Mouse (Mus musculus) kidney, adult 18-20 months (tissue): ENCODE measurements around the gene Usp2.

Experiments
- DNase-seq: peaks from one replicate; pipeline ENCODE4 v3.0.0; 2021

The Usp2 gene

GRCm38 (mm10) chr9:44066785-44067225, at the start of gene Usp2:
Gene Usp2 (plus strand): TSS chr9:44067021.
- DNase-seq: peak; percentile 100

- DNase-seq: no peak
Measured at GRCm38 (mm10) chr9:44017846-44018245, 49.0 kb upstream of the Usp2 start.

GRCm38 (mm10) chr9:44020001-44020400, 46.8 kb upstream of the Usp2 start:
- no peak for DNase-seq

- no peak for DNase-seq
Measured at GRCm38 (mm10) chr9:44022100-44022847, 44.5 kb upstream of the Usp2 start.

- DNase-seq: no peak
Measured at GRCm38 (mm10) chr9:44024096-44024495, 42.7 kb upstream of the Usp2 start.

- no peak for DNase-seq
Measured at GRCm38 (mm10) chr9:44029580-44030236, 37.1 kb upstream of the Usp2 start.

- no peak for DNase-seq
Measured at GRCm38 (mm10) chr9:44030646-44031045, 36.2 kb upstream of the Usp2 start.

GRCm38 (mm10) chr9:44031079-44031478, 35.7 kb upstream of the Usp2 start:
- DNase-seq: no peak

- DNase-seq: no peak
Measured at GRCm38 (mm10) chr9:44031946-44032345, 34.9 kb upstream of the Usp2 start.

- no peak for DNase-seq
Measured at GRCm38 (mm10) chr9:44033317-44033716, 33.5 kb upstream of the Usp2 start.

- no peak for DNase-seq
Measured at GRCm38 (mm10) chr9:44033957-44034727, 32.7 kb upstream of the Usp2 start.

- no peak for DNase-seq
Measured at GRCm38 (mm10) chr9:44037106-44037505, 29.7 kb upstream of the Usp2 start.

GRCm38 (mm10) chr9:44041511-44042395, 25.1 kb upstream of the Usp2 start:
- no peak for DNase-seq

GRCm38 (mm10) chr9:44042396-44042680, 24.5 kb upstream of the Usp2 start:
- DNase-seq: no peak

- DNase-seq: no peak
Measured at GRCm38 (mm10) chr9:44042836-44043707, 23.7 kb upstream of the Usp2 start, which contains the start of gene Thy1. Gene Thy1 (plus strand): TSS chr9:44043384.

- DNase-seq: no peak
Measured at GRCm38 (mm10) chr9:44043708-44044425, 23.0 kb upstream of the Usp2 start.

- DNase-seq: no peak
Measured at GRCm38 (mm10) chr9:44044426-44045157, 22.2 kb upstream of the Usp2 start.

GRCm38 (mm10) chr9:44045158-44045883, 21.5 kb upstream of the Usp2 start:
- DNase-seq: no peak

GRCm38 (mm10) chr9:44045884-44046272, 20.9 kb upstream of the Usp2 start:
- DNase-seq: no peak

- no peak for DNase-seq
Measured at GRCm38 (mm10) chr9:44046426-44046825, 20.4 kb upstream of the Usp2 start.
